Mouse (Mus musculus): ENCODE measurements around the gene Zdhhc3.

Zdhhc3 gene

GRCm38 (mm10) chr9:123020995-123021631 lies 91.9 kb downstream of the Zdhhc3 start, which contains the start of gene Tmem42:
Tmem42 (plus strand) TSS chr9:123021326.
- DNase-seq (ENCODE audit: low spot score in 2 of 2), result peak; percentile 78
